Mouse (Mus musculus): ENCODE data around the gene H2-DMa. TPM values are rescaled to one million over a fixed set of nuclear protein-coding genes. Genes with fewer than 3 reads are reported as not detected.

Gene H2-DMa
- total and polyA plus RNA-seq, 2 experiments from 2014 or later: 4.2 to 7.2 TPM

DNA sequence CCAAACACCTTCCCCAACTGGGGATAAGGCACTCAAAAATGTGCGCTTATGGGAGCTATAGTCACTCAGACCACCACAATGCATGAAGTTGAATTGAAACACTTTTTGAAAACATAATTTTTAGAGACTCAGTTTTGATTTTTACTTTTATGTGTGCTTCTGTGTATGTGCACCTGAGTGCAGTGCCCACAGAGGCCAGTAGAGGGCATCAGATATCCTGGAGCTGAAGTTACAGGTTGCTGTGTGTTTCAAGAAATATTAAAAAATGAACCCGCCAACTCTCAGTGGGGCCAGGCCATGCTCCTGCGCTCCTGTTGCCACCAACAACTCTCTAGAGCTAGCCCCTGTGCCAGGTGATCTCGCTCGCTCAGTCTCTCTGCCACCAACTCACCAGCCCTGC, 53.2 kb downstream of the H2-DMa start:
- no peak overlapping the region for H3K4me3 ChIP-seq (ENCODE audit: low read depth, low read length)
- H3K27ac ChIP-seq (ENCODE audit: low read depth): no peak overlapping the region
- no peak overlapping the region for H3K4me2 ChIP-seq (ENCODE audit: low read depth, low read length)
- H3K9me3 ChIP-seq (replicated peaks; ENCODE audit: control insufficient read depth, low read length): peaks cover 8% of the 10 kb centered on the region; the same call in 1 of the 2 replicates
- H3K9ac ChIP-seq (replicated peaks; ENCODE audit: low read depth, low read length): no peak overlapping the region
- TF ChIP-seq CTCF (IDR thresholded peaks at IDR 0.05; ENCODE audit: low read depth) (no peak), EP300 (IDR thresholded peaks at IDR 0.05; ENCODE audit: low read depth) (no peak)
- no peaks in the 10 kb centered on the region for H3K4me1 ChIP-seq (ENCODE audit: control insufficient read depth, insufficient read depth)
- no peak for DNase-seq (ENCODE audit: low spot score)
- 93% methylated on average over 5 of the region's 5 CpGs for whole genome bisulfite sequencing
- H3K27me3 ChIP-seq (ENCODE audit: control insufficient read depth, insufficient read depth, low read length): 0 out of 2 replicates have a peak, but pooled peaks cover 3% of the 10 kb centered on the region
- ATAC-seq (ENCODE audit: insufficient read depth, low read depth): no peak
- no peaks in the 10 kb centered on the region for H3K36me3 ChIP-seq (replicated peaks; ENCODE audit: control insufficient read depth, insufficient read depth, low read length)

DNA sequence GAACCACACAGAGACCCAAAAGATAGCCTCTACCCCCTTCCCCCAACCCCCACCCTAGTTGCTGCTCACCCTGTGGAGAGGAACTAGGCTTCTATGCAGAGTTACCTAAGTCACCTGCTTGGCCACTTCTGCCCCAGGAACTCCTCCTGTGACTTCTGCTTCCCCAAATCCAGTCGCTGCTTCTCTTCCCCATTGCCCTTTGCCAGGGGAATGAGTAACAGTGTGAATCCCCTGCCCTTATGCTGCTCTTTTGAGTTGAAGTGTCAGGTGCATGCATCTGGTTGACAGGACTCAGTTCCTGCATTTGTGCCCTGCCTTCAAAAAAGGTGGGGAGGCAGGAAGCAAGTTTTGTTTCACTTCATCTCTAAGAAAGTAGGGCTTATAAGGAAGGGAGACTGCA, 54.7 kb downstream of the H2-DMa start:
- WGBS: 67% methylated on average over 1 of the region's 1 CpGs
- TF ChIP-seq CTCF (IDR thresholded peaks at IDR 0.05; ENCODE audit: low read depth) (no peak), EP300 (IDR thresholded peaks at IDR 0.05; ENCODE audit: low read depth) (no peak)
- ATAC-seq (ENCODE audit: insufficient read depth, low read depth): no peak
- Histone ChIP-seq H3K9ac (replicated peaks; ENCODE audit: low read depth, low read length) (no peak overlapping the region), H3K27me3 (ENCODE audit: control insufficient read depth, insufficient read depth, low read length) (0 out of 2 replicates have a peak, but pooled peaks cover 3% of the 10 kb centered on the region), H3K4me1 (ENCODE audit: control insufficient read depth, insufficient read depth) (no peaks in the 10 kb centered on the region), H3K4me3 (ENCODE audit: low read depth, low read length) (no peak overlapping the region), H3K9me3 (replicated peaks; ENCODE audit: control insufficient read depth, low read length) (peaks cover 8% of the 10 kb centered on the region; the same call in 1 of the 2 replicates), H3K36me3 (replicated peaks; ENCODE audit: control insufficient read depth, insufficient read depth, low read length) (no peaks in the 10 kb centered on the region), H3K4me2 (ENCODE audit: low read depth, low read length) (no peak overlapping the region), H3K27ac (ENCODE audit: low read depth) (no peak overlapping the region)
- no peak for DNase-seq (ENCODE audit: low spot score)

DNA sequence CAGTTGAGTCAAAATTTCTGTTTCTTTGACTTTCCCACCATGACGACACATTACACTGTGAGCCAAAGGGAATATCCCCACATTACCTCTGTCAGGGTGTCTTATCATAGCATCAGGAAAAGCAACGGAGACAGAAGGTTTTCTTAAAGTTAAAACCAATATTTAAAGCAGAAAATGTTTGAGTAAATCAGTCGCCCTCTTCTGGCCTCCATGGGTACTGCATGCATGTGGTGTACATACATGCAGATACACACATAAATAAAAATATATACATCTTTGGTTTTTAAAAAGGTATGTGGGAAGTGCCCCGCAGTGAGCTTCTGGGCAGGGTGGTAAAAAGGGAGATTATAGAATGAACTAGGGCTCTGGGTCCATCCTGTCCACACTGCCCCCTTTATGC, 57.8 kb downstream of the H2-DMa start:
- no peak for ATAC-seq (ENCODE audit: insufficient read depth, low read depth)
- no peak overlapping the region for H3K4me2 ChIP-seq (ENCODE audit: low read depth, low read length)
- no peak for TF ChIP-seq CTCF (IDR thresholded peaks at IDR 0.05; ENCODE audit: low read depth)
- no peak for TF ChIP-seq EP300 (IDR thresholded peaks at IDR 0.05; ENCODE audit: low read depth)
- peaks cover 8% of the 10 kb centered on the region; the same call in 1 of the 2 replicates for H3K9me3 ChIP-seq (replicated peaks; ENCODE audit: control insufficient read depth, low read length)
- no peak overlapping the region for H3K27ac ChIP-seq (ENCODE audit: low read depth)
- no peaks in the 10 kb centered on the region for H3K27me3 ChIP-seq (ENCODE audit: control insufficient read depth, insufficient read depth, low read length)
- H3K9ac ChIP-seq (replicated peaks; ENCODE audit: low read depth, low read length): no peak overlapping the region
- WGBS: 61% methylated on average over 4 of the region's 4 CpGs
- H3K4me1 ChIP-seq (ENCODE audit: control insufficient read depth, insufficient read depth): no peaks in the 10 kb centered on the region
- no peak overlapping the region for H3K4me3 ChIP-seq (ENCODE audit: low read depth, low read length)
- H3K36me3 ChIP-seq (replicated peaks; ENCODE audit: control insufficient read depth, insufficient read depth, low read length): no peaks in the 10 kb centered on the region
- DNase-seq (ENCODE audit: low spot score): no peak

DNA sequence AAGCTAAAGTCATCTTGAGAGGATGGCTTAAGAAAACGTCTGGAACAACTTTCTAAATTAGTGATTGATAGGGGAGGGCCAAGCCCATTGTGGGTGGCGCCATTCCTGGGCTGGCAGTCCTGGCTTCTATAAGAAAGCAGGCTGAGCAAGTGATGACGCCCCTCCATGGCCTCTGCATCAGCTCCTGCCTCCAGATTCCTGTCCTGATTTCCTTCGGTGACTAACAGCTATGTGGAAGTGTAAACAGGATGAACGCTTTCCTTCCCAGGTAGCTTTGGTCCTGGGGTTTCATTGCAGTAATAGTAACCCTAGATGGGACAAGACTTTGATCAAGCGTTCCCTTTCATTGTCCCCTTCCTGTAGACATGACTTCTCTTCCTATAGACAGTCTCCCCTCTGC, 59.7 kb downstream of the H2-DMa start:
- Histone ChIP-seq H3K4me1 (ENCODE audit: control insufficient read depth, insufficient read depth) (no peaks in the 10 kb centered on the region), H3K27me3 (ENCODE audit: control insufficient read depth, insufficient read depth, low read length) (0 out of 2 replicates have a peak, but pooled peaks cover 6% of the 10 kb centered on the region), H3K9me3 (replicated peaks; ENCODE audit: control insufficient read depth, low read length) (peaks cover 8% of the 10 kb centered on the region; the same call in 1 of the 2 replicates), H3K9ac (replicated peaks; ENCODE audit: low read depth, low read length) (no peak overlapping the region), H3K4me3 (ENCODE audit: low read depth, low read length) (no peak overlapping the region), H3K27ac (ENCODE audit: low read depth) (no peak overlapping the region), H3K4me2 (ENCODE audit: low read depth, low read length) (no peak overlapping the region), H3K36me3 (replicated peaks; ENCODE audit: control insufficient read depth, insufficient read depth, low read length) (no peaks in the 10 kb centered on the region)
- DNase-seq (ENCODE audit: low spot score): no peak
- 53% methylated on average over 6 of the region's 6 CpGs for WGBS
- no peak for ATAC-seq (ENCODE audit: insufficient read depth, low read depth)
- TF ChIP-seq CTCF (IDR thresholded peaks at IDR 0.05; ENCODE audit: low read depth): no peak
- no peak for TF ChIP-seq EP300 (IDR thresholded peaks at IDR 0.05; ENCODE audit: low read depth)

DNA sequence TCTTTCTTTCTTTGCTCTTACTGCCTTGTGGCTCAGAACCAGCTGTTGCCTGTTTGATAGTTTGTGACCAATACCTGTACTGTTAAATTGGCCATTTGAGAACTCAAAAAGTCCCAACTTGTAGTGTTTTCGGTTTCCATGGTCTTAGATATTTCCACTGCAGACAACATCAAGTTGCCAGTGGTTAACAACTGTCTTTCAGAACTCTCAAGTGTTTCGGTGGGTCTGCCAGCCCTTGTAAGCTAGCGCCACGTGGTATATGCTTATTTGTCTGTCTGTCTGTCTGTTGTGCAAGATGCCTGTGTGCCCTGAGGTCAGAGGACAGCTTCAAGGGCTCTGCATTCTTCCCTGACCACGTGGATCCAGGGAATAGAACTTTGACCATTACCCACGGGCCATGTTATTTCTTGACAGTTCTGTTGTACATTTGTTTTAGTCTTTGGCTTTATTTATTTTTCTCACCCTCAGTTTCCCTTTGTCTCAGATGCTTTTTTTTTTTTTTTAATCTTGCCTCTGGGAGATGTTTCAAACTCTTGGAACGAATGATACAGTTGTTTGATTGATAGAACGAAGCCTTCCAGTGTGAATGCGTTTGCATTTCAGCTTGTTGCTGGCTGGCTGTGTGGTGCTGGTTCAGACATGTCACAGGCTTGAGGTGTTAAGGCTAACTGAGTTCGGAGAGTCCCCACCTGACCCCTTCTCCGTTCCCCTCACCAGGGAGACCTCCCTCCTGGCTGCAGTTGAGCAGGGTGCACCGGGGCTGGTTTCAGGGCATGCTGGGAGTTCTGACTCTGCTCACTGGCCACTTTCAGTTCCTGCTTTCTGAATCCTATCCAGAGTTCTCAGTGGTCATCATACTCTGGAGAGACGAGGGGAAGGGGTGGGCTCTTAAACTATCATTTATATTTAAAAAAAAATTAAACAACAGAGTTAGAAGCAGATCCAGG, 60.8 kb downstream of the H2-DMa start:
- Histone ChIP-seq H3K27me3 (ENCODE audit: control insufficient read depth, insufficient read depth, low read length) (peaks cover 15% of the 10 kb centered on the region; the same call in 1 of the 2 replicates), H3K36me3 (replicated peaks; ENCODE audit: control insufficient read depth, insufficient read depth, low read length) (no peaks in the 10 kb centered on the region), H3K4me3 (ENCODE audit: low read depth, low read length) (no peak overlapping the region), H3K4me1 (ENCODE audit: control insufficient read depth, insufficient read depth) (no peaks in the 10 kb centered on the region), H3K9me3 (replicated peaks; ENCODE audit: control insufficient read depth, low read length) (peaks cover 8% of the 10 kb centered on the region; the same call in 1 of the 2 replicates), H3K4me2 (ENCODE audit: low read depth, low read length) (no peak overlapping the region), H3K27ac (ENCODE audit: low read depth) (no peak overlapping the region), H3K9ac (replicated peaks; ENCODE audit: low read depth, low read length) (no peak overlapping the region)
- TF ChIP-seq EP300 (IDR thresholded peaks at IDR 0.05; ENCODE audit: low read depth) (no peak), CTCF (IDR thresholded peaks at IDR 0.05; ENCODE audit: low read depth) (no peak)
- WGBS: 65% methylated on average over 13 of the region's 13 CpGs
- ATAC-seq (ENCODE audit: insufficient read depth, low read depth) (no peak), DNase-seq (ENCODE audit: low spot score) (no peak)
